8 mouse cellular contexts compared by ENCODE assay signal in genomic region chr13:91462395-91462794, GRCm38 (mm10). TPM values are rescaled to one million over a fixed set of nuclear protein-coding genes. Genes with fewer than 3 reads are reported as not detected.
DNase-seq lines count a peak whose midpoint lies in the region; ATAC-seq and TF ChIP-seq lines count a peak whose summit lies in the region.

No protein-coding gene starts in this region.

- peak overlapping the region; percentile 90; the same call in 1 of the 2 replicates for H3K27ac ChIP-seq in neural tube, embryonic 11.5 days (ENCODE audit: low read depth, low read length)
- no peak overlapping the region for H3K27ac ChIP-seq in intestine, embryonic 15.5 days
- no peak overlapping the region for H3K27ac ChIP-seq in small intestine, adult 2 months (ENCODE audit: insufficient read depth, low read depth, low read length)

- peak overlapping the region; percentile 91 for H3K4me2 ChIP-seq in neural tube, embryonic 11.5 days (ENCODE audit: low read depth)
- peak overlapping the region; percentile 90 for H3K4me2 ChIP-seq in intestine, embryonic 15.5 days (replicated peaks)

- TF ChIP-seq POLR2A in small intestine, adult 2 months (IDR thresholded peaks at IDR 0.05; ENCODE audit: low read depth, low read length) = no peak

- no peaks in the 10 kb centered on the region for H3K9me3 ChIP-seq in neural tube, embryonic 11.5 days (ENCODE audit: control insufficient read depth, low read length)
- no peaks in the 10 kb centered on the region for H3K9me3 ChIP-seq in intestine, embryonic 15.5 days

- 2% methylated on average over 2 of the region's 2 CpGs for WGBS in neural tube, embryonic 11.5 days
- WGBS in intestine, embryonic 15.5 days = 17% methylated on average over 1 of the region's 2 CpGs
- WGBS in small intestine, adult 2 months = 28% methylated on average over 2 of the region's 2 CpGs

- H3K9ac ChIP-seq in neural tube, embryonic 11.5 days (ENCODE audit: low read length) = peak overlapping the region; percentile 89
- peak overlapping the region; percentile 81 for H3K9ac ChIP-seq in intestine, embryonic 15.5 days

- H3K4me3 ChIP-seq in neural tube, embryonic 11.5 days (ENCODE audit: low read depth, low read length) = peak overlapping the region; percentile 96
- H3K4me3 ChIP-seq in intestine, embryonic 15.5 days (replicated peaks) = peak overlapping the region; percentile 86
- peak overlapping the region; percentile 75 for H3K4me3 ChIP-seq in small intestine, adult 2 months (ENCODE audit: low read depth, low read length)

- ATAC-seq in neural tube, embryonic 11.5 days (ENCODE audit: insufficient read depth, low FRiP score, low TSS enrichment) = no peak
- no peak for ATAC-seq in intestine, embryonic 15.5 days

- TF ChIP-seq CTCF in small intestine, adult 2 months (IDR thresholded peaks at IDR 0.05; ENCODE audit: extremely low read depth, insufficient read length, insufficient replicate concordance, low read depth, low read length) = no peak

- peak; percentile 12 for DNase-seq in adrenal gland, postnatal 10 days
- DNase-seq in adrenal gland, postnatal 25 days = no peak
- DNase-seq in neural tube, embryonic 11.5 days (ENCODE audit: low spot score) = no peak
- DNase-seq in neural tube, embryonic 10.5 days (ENCODE audit: extremely low spot score, low spot score) = no peak
- DNase-seq in natural killer cell, adult 2 months (ENCODE audit: low spot score in 2 of 2) = no peak
- no peak for DNase-seq in cerebellum, adult 11 months

- peaks cover 7% of the 10 kb centered on the region for H3K4me1 ChIP-seq in neural tube, embryonic 11.5 days (ENCODE audit: control insufficient read depth, insufficient read depth, low read length)
- peaks cover 8% of the 10 kb centered on the region for H3K4me1 ChIP-seq in intestine, embryonic 15.5 days (replicated peaks)
- H3K4me1 ChIP-seq in small intestine, adult 2 months (ENCODE audit: control insufficient read depth, insufficient read depth, insufficient read length, low read length) = peaks cover 7% of the 10 kb centered on the region

- H3K27me3 ChIP-seq in neural tube, embryonic 11.5 days (ENCODE audit: control insufficient read depth, insufficient read depth, low read length) = no peaks in the 10 kb centered on the region
- H3K27me3 ChIP-seq in intestine, embryonic 15.5 days (replicated peaks) = no peaks in the 10 kb centered on the region
- peaks cover 12% of the 10 kb centered on the region for H3K27me3 ChIP-seq in small intestine, adult 2 months (ENCODE audit: control insufficient read depth, insufficient read depth, low read length)

- no peaks in the 10 kb centered on the region for H3K36me3 ChIP-seq in neural tube, embryonic 11.5 days (ENCODE audit: control insufficient read depth, insufficient read depth, low read length)
- H3K36me3 ChIP-seq in intestine, embryonic 15.5 days = no peaks in the 10 kb centered on the region
- H3K36me3 ChIP-seq in small intestine, adult 2 months (ENCODE audit: control insufficient read depth, insufficient read depth, low read length) = no peaks in the 10 kb centered on the region

RNA-seq across cellular contexts. Expression of gene Ssbp2, which starts 2.3 kb away (rescaled TPM):
- 10 to 100 TPM; 34.4 to 41.0 TPM for total RNA-seq in adrenal gland, postnatal 10 days (2021)
- total RNA-seq in adrenal gland, postnatal 25 days (2021) = 25.4 and 30.5 TPM in 2 replicates
- 146 TPM in 2 replicates for polyA plus RNA-seq in neural tube, embryonic 11.5 days (2014; fragmentation: Nextera tagmentation; extraction: Ambion mirVana)
- polyA plus RNA-seq in intestine, embryonic 15.5 days (2015; fragmentation: Nextera tagmentation; extraction: Ambion mirVana) = 77.4 and 79.3 TPM in 2 replicates
- 3.4 and 4.2 TPM in 2 replicates for polyA plus RNA-seq in small intestine, adult 2 months (2012; rRNA removed)

Comparison
In these comparisons a context has a peak if more than half of its experiments do, and no peak if none do; other contexts are left out.
1. RNA of gene Ssbp2, which starts 2.3 kb away (polyA plus RNA-seq): 146 TPM in neural tube, embryonic 11.5 days and 77.4 to 79.3 TPM in intestine, embryonic 15.5 days; 3.4 to 4.2 TPM in small intestine, adult 2 months; every median in the first group is over 10 times any median in the second.
2. Peak in every context shown above with its lines, with median percentiles within 50 percentile points of each other: H3K4me3 ChIP-seq.